Mouse (Mus musculus): Measurements from ENCODE around the gene Pvr. TPM values are rescaled to one million over a fixed set of nuclear protein-coding genes. Genes with fewer than 3 reads are reported as not detected.

The Pvr gene
- total RNA-seq, 2 experiments from 2014 or later: 21.2 to 23.1 TPM

DNA sequence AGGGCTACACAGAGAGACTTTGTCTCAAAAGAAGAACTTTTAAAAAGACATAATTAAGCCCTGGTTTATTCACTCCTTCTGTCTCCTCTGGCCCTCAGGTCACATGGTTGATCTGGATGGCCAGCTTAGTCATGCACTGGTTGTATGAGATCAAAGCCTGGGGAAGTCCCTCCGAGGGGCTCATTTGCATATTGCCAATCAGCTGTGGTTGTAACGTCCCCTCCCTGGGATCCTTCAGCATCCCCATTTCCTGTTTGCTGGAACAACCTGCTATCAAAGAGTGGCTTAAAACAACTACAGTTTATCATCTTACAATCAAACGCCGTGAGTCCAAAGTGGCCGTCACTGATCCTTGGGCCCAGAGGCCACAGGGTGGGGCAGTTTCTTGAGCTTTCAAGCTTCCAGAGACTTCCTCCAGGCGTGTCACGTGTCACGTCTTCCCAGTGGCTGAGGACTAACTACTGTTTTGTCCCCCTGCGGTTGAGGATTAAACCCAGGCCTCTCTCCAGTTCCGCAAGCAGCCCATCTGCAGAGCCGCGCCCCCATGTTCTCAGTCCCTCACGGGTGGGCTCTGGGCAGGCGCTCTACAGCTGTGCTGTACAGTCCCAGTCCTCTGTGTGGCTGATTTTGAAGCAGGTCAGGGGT is 44.1 kb downstream of the Pvr start:
- intact Hi-C loops (cut with DNase I): loop anchor here (1.0 kb wide), 1 partner anchor 79 kb away; no protein-coding TSS in a partner anchor
- DNase-seq: no peak

DNA sequence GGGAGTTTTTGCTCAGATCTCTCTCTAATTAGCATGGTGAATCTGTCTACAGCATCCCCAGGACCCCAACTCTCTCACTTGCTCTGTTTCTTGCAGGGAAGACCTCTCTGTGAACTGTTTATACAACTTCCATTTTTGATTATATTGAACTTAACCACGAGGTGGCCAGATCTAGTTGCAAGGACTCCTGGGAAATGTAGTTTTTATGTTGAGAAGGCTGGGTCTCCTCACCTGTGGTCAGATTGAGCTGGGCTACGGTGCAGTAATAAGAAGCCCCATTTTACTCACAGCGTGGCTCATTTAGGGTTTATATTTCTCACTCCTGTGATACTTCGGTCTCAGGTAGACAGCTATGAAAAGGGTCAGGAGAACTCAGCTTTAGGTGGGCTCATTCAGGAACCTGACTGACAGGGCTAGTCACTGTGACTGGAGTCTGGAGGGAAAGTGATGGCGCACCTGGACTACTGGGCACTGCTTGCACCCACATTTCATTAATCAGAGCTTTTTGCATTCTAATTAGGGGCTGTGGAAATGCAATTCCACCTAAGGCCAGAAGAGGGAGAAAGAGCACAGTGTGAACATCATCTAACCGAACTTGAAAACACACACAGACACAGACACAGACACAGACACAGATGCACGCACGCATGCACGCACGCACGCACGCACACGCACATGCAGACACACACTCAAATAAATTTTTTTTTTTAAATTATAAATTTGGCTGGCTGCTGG is 44.8 kb downstream of the Pvr start:
- intact Hi-C loops (cut with DNase I): no loop called here
- peak; percentile 60 to 76 for DNase-seq

DNA sequence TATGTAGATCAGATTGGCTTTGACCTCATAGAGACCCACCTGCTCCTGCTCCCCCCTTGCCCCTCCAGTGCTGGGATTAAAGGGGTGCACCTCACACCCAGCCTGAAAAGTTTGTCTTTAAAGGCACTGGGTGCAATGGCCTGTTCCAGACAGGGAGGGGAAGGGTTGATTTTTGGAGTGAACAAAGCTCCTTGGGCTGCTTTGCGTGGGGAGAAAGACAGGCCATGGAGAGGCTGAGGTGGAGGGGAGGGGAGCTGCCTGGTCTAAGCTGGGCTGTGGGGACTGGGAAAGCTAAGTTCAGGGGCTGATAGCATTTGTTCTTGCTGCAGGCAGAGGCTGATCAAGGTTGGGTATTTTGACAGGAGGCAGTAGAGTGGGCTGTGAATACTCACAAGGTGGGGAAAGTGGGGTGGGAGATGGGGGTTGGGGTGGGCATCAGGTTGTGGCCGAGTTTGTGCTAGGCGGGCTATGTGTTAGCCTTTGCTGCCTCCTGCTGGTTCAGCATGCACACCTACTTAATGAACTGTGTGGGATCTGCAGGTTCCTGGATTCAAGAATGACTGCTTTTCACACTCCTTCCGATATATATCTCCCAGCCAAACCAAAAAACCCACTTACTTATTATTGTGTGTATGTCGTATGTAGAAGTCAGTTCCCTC is 48.9 kb downstream of the Pvr start:
- intact Hi-C loops (cut with DNase I): loop anchor here (1.0 to 2.0 kb wide), 3 partner anchors 23 to 206 kb away; no protein-coding TSS in a partner anchor
- peak; percentile 64 to 74 for DNase-seq

DNA sequence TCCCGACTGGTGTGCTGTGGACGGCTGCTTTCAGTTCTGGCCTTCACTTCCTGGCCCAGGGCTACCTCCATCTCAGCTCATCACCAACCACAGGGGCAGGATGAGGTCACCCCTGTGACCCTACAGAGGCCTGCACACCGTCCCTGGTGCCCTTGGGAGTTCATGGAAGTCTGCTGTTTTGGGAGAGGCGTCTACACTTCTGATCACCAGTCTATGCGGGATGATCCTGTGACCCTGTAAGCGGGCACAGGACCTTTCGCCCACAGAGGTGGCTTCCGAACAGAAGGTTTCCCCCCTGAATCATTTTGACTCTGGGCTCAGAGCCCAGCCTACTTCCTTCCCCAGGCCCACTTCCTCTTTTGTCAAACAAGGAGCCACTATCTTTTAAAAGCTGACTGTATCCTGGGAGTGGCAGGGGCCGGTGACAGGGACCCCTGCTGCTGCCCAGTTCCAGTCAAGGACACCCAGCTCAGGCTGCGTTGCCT is 49.8 kb downstream of the Pvr start:
- peak; percentile 44 to 45 for DNase-seq
- intact Hi-C loops (cut with DNase I): no loop called here

GRCm38 (mm10) chr7:19867751-19868399 is 53.1 kb downstream of the Pvr start:
- no peak for DNase-seq
- intact Hi-C loops (cut with DNase I): no loop called here

DNA sequence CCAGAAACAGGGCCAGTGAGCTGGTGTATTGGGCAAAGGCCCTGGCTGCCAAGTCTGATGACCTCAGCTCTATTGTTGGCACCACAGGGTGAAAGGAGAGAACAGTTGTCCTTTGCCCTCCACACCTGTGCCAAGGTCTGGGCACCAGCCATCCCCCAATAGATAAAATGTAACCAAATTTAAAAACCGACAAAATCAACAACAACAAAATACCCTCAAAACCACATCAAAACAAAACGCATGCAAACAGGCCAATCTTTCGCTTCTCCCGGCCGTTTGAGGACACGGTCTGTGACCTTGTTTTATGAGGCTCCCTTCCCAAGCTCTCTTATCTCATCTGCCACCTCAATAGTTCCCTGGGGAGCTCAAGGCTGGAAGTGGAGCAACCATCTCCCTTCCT is 54.5 kb downstream of the Pvr start:
- intact Hi-C loops (cut with DNase I): no loop called here
- DNase-seq: peak; percentile 56 to 59

GRCm38 (mm10) chr7:19865246-19866036 is 55.5 kb downstream of the Pvr start:
- DNase-seq: no peak
- intact Hi-C loops (cut with DNase I): no loop called here

- peak; percentile 78 to 80 for DNase-seq
- intact Hi-C loops (cut with DNase I): no loop called here
Observed at GRCm38 (mm10) chr7:19864241-19864640, 56.7 kb downstream of the Pvr start.

GRCm38 (mm10) chr7:19861199-19861598 is 59.8 kb downstream of the Pvr start, which contains the start of gene Ceacam16:
Gene Ceacam16, minus strand, starts transcription at chr7:19861299.
- no peak for DNase-seq
- intact Hi-C loops (cut with DNase I): no loop called here

- no peak for DNase-seq
Observed at GRCm38 (mm10) chr7:19859740-19860139, 61.2 kb downstream of the Pvr start.

DNA sequence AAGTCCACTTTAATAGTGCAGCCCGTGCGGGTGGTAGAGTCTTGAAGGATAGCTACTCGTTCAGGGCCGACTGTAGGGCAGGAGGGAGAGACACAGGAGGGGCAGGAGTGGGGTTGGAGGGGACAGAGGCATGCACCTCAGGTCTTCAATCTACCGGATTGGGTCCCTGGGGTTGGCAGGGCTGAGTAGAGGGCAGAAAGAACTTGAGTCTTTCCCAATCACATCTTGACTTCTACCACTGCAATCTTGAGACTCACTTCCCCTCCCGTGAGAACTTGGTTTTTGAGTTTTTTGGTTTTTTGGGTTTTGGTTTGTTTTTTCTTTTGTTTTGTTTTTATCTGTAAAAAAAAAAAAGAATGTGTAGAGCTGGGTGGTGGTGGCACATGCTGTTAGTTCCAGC is 64.7 kb downstream of the Pvr start:
- intact Hi-C loops (cut with DNase I): no loop called here
- DNase-seq: no peak

More at GRCm38 (mm10) chr7:19859740-19860139, 61.2 kb downstream of the Pvr start:
- intact Hi-C loops (cut with DNase I): no loop called here

GRCm38 (mm10) chr7:19855663-19856062 is 65.3 kb downstream of the Pvr start:
- DNase-seq: no peak
- intact Hi-C loops (cut with DNase I): no loop called here

Other genes with a start within 250 kb of the Pvr start
- under 1 TPM in 1 of 2 experiments, not detected in 1; 0.60 TPM for gene Apoc2, start 243.2 kb downstream of the Pvr start, total RNA-seq (2021)
- not detected for gene Gm44805, start 239.7 kb downstream of the Pvr start, total RNA-seq (2021)
- gene Apoc4, start 239.7 kb downstream of the Pvr start, total RNA-seq (2021): not detected
- 10 to 100 TPM in 1 of 2 experiments, 1 to 10 TPM in 1; 5.2 to 14.7 TPM for gene Apoc1, start 228.5 kb downstream of the Pvr start, total RNA-seq (2021)
- gene Apoe, start 222.0 kb downstream of the Pvr start, total RNA-seq (2021): 100 to 1,000 TPM; 268 to 276 TPM
- 100 to 1,000 TPM; 129 to 131 TPM for gene Tomm40, start 205.7 kb downstream of the Pvr start, total RNA-seq (2021)
- gene Nectin2, start 170.7 kb downstream of the Pvr start, total RNA-seq (2021): 10 to 100 TPM; 43.1 to 45.2 TPM
- 100 to 1,000 TPM; 299 to 317 TPM for gene Bcam, start 150.1 kb downstream of the Pvr start, total RNA-seq (2021)
- under 1 TPM in 1 of 2 experiments, not detected in 1; 0.50 TPM for gene Cblc, start 124.4 kb downstream of the Pvr start, total RNA-seq (2021)
- gene Bcl3, start 98.4 kb downstream of the Pvr start, total RNA-seq (2021): 1 to 10 TPM; 5.6 to 5.7 TPM
- gene Gm19345, start 69.2 kb downstream of the Pvr start, total RNA-seq (2021): not detected
- not detected for gene Ceacam16, start 59.9 kb downstream of the Pvr start, total RNA-seq (2021)
- gene Ceacam19, start 33.2 kb downstream of the Pvr start, total RNA-seq (2021): not detected
- gene Igsf23, start 29.6 kb upstream of the Pvr start, total RNA-seq (2021): 1 to 10 TPM; 1.4 to 3.6 TPM
- gene Ceacam20, start 44.3 kb upstream of the Pvr start, total RNA-seq (2021): not detected
- gene Nlrp9b, start 70.3 kb upstream of the Pvr start, total RNA-seq (2021): not detected
- not detected for gene Vmn1r91, start 178.5 kb upstream of the Pvr start, total RNA-seq (2021)
- gene Gm16442, start 201.4 kb upstream of the Pvr start, total RNA-seq (2021): not detected
- not detected for gene Vmn1r93, start 217.9 kb upstream of the Pvr start, total RNA-seq (2021)
- not detected for gene Vmn1r94, start 247.2 kb upstream of the Pvr start, total RNA-seq (2021)

Measured in heart, postnatal 10 days (tissue).